Mouse (Mus musculus): ENCODE results near the gene Tlx2. TPM values are rescaled to one million over a fixed set of nuclear protein-coding genes. Genes with fewer than 3 reads are reported as not detected.

Gene Tlx2
- polyA plus RNA-seq, 1 experiment: 0.15 TPM

GRCm38 (mm10) chr6:83023786-83024185 is 46.3 kb downstream of the Tlx2 start:
- DNase-seq (ENCODE audit: low spot score): no peak

- no peak for DNase-seq (ENCODE audit: low spot score)
Measured at GRCm38 (mm10) chr6:83023008-83023407, 47.1 kb downstream of the Tlx2 start.

- DNase-seq (ENCODE audit: low spot score): no peak
Measured at GRCm38 (mm10) chr6:83020836-83021593, 49.1 kb downstream of the Tlx2 start.

- DNase-seq (ENCODE audit: low spot score): no peak
Measured at GRCm38 (mm10) chr6:83020121-83020520, 50.0 kb downstream of the Tlx2 start.

- DNase-seq (ENCODE audit: low spot score): no peak
Measured at GRCm38 (mm10) chr6:83019044-83019443, 51.0 kb downstream of the Tlx2 start.

Other genes with a start within 250 kb of the Tlx2 start
- gene Sema4f, start 130.5 kb downstream of the Tlx2 start, polyA plus RNA-seq (2012; rRNA removed): 0.31 and 0.43 TPM in 2 replicates
- 0.30 and 0.62 TPM in 2 replicates for gene M1ap, start 123.4 kb downstream of the Tlx2 start, polyA plus RNA-seq (2012; rRNA removed)
- gene Dok1, start 36.8 kb downstream of the Tlx2 start, polyA plus RNA-seq (2012; rRNA removed): 18.3 and 20.8 TPM in 2 replicates
- 20.2 and 20.7 TPM in 2 replicates for gene Loxl3, start 36.1 kb downstream of the Tlx2 start, polyA plus RNA-seq (2012; rRNA removed)
- 189 and 247 TPM in 2 replicates for gene Aup1, start 15.8 kb downstream of the Tlx2 start, polyA plus RNA-seq (2012; rRNA removed)
- 46.4 and 67.3 TPM in 2 replicates for gene Htra2, start 15.0 kb downstream of the Tlx2 start, polyA plus RNA-seq (2012; rRNA removed)
- gene Dqx1, start 12.4 kb downstream of the Tlx2 start, polyA plus RNA-seq (2012; rRNA removed): 3.4 and 4.9 TPM in 2 replicates
- 28.5 and 35.8 TPM in 2 replicates for gene Pcgf1, start 7.6 kb upstream of the Tlx2 start, polyA plus RNA-seq (2012; rRNA removed)
- 0.84 and 1.0 TPM in 2 replicates for gene Lbx2, start 16.1 kb upstream of the Tlx2 start, polyA plus RNA-seq (2012; rRNA removed)
- gene Ccdc142, start 31.3 kb upstream of the Tlx2 start, polyA plus RNA-seq (2012; rRNA removed): 3.1 and 4.5 TPM in 2 replicates
- 5.0 and 6.1 TPM in 2 replicates for gene Gm42688, start 31.3 kb upstream of the Tlx2 start, polyA plus RNA-seq (2012; rRNA removed)
- gene Mrpl53, start 38.7 kb upstream of the Tlx2 start, polyA plus RNA-seq (2012; rRNA removed): 64.9 and 84.8 TPM in 2 replicates
- gene Mogs, start 45.2 kb upstream of the Tlx2 start, polyA plus RNA-seq (2012; rRNA removed): 29.7 and 40.3 TPM in 2 replicates
- gene Wbp1, start 51.3 kb upstream of the Tlx2 start, polyA plus RNA-seq (2012; rRNA removed): 85.6 and 89.2 TPM in 2 replicates
- gene Ino80b, start 55.1 kb upstream of the Tlx2 start, polyA plus RNA-seq (2012; rRNA removed): 25.2 and 25.5 TPM in 2 replicates
- gene Rtkn, start 65.2 kb upstream of the Tlx2 start, polyA plus RNA-seq (2012; rRNA removed): 20.7 and 22.1 TPM in 2 replicates
- gene Wdr54, start 86.1 kb upstream of the Tlx2 start, polyA plus RNA-seq (2012; rRNA removed): 4.9 and 5.6 TPM in 2 replicates
- 1.2 and 1.5 TPM in 2 replicates for gene 1700003E16Rik, start 86.1 kb upstream of the Tlx2 start, polyA plus RNA-seq (2012; rRNA removed)
- 97.9 and 119 TPM in 2 replicates for gene Dctn1, start 95.6 kb upstream of the Tlx2 start, polyA plus RNA-seq (2012; rRNA removed)
- 0.06 TPM in 1 of 2 replicates, not detected in the other for gene Slc4a5, start 149.5 kb upstream of the Tlx2 start, polyA plus RNA-seq (2012; rRNA removed)